10 mouse cellular contexts compared by ENCODE assay signal in the genomic region with DNA sequence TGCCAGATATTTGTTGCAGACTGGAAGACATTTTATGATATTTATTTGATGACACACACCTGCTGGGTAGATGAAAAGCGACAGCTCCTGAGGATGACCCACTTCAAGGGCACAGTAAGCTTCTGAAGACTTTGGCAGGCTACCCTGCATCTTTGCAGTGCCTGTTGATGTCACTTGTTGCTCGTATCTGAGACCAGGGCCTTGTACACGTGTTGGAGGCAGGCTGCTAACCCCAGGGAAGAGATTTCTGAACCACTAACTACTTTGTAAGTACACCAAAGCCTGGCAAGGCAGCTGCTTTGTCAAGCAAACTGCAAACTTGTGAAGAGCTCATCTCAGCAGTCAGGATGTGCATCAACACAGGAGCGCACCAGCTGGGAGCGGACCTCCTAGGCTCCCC.
"Had no signal": no experiment of that assay in that cellular context is flagged by ENCODE, and none has a peak within 500 bp of the region (broad histone marks: within the 10 kb centered on the region; RNA-seq: fewer than 3 reads in every experiment).

No protein-coding gene starts in this region.

- H3K27me3 ChIP-seq: kidney, embryonic 15.5 days; limb, embryonic 13.5 days had no signal

- H3K9ac ChIP-seq: kidney, embryonic 15.5 days; limb, embryonic 13.5 days; liver, embryonic 14.5 days; midbrain, embryonic 12.5 days had no signal

- DNase-seq: kidney, adult 18-20 months; kidney, postnatal 14 days; left cerebral cortex, postnatal 4 days; lung, adult 18-20 months; right cerebral cortex, postnatal 4 days; spleen, adult 18-20 months had no signal

- H3K4me3 ChIP-seq: kidney, embryonic 15.5 days; limb, embryonic 13.5 days; midbrain, embryonic 12.5 days had no signal

- H3K4me2 ChIP-seq: kidney, embryonic 15.5 days; limb, embryonic 13.5 days; midbrain, embryonic 12.5 days had no signal

- H3K9me3 ChIP-seq: kidney, embryonic 15.5 days; limb, embryonic 13.5 days; midbrain, embryonic 12.5 days had no signal

- H3K36me3 ChIP-seq: kidney, embryonic 15.5 days; limb, embryonic 13.5 days; midbrain, embryonic 12.5 days had no signal

- H3K27ac ChIP-seq: kidney, embryonic 15.5 days; limb, embryonic 13.5 days; liver, embryonic 14.5 days; midbrain, embryonic 12.5 days had no signal
